Mouse (Mus musculus): ENCODE measurements around the gene Stk11ip.

- TF ChIP-seq TCF12 (IDR thresholded peaks at IDR 0.05; ENCODE audit: low read depth, low read length): no peak
- TF ChIP-seq POLR2A (IDR thresholded peaks at IDR 0.05; ENCODE audit: low read depth, low read length): no peak
- no peak for TF ChIP-seq CTCF (conservative IDR thresholded peaks at IDR 0.05 in 1 of 2, IDR thresholded peaks at IDR 0.05 in 1 of 2; ENCODE audit: low read depth in 2 of 2, low read length in 2 of 2)
- TF ChIP-seq EP300 (IDR thresholded peaks at IDR 0.05; ENCODE audit: low read length): no peak
- TF ChIP-seq ELF1 (IDR thresholded peaks at IDR 0.05; ENCODE audit: low read depth, low read length): no peak
- no peak for TF ChIP-seq JUND (conservative IDR thresholded peaks at IDR 0.05; ENCODE audit: low read depth, low read length)
- no peak for TF ChIP-seq NELFE (IDR thresholded peaks at IDR 0.05; ENCODE audit: low read depth, low read length)
Observed at GRCm38 (mm10) chr1:75480036-75480435, 41.3 kb upstream of the Stk11ip start.
